Comparison of ENCODE assay signal across 9 mouse cellular contexts in genomic region chr1:190172311-190172978, GRCm38 (mm10). TPM values are rescaled to one million over a fixed set of nuclear protein-coding genes. Genes with fewer than 3 reads are reported as not detected.
DNase-seq lines count a peak whose midpoint lies in the region; ATAC-seq and TF ChIP-seq lines count a peak whose summit lies in the region.
"Had no signal": no experiment of that assay in that cellular context is flagged by ENCODE, and none has a peak within 500 bp of the region (broad histone marks: within the 10 kb centered on the region; RNA-seq: fewer than 3 reads in every experiment).

No protein-coding gene starts in this region.

- ATAC-seq in kidney, postnatal 0 days (replicated peaks; ENCODE audit: low FRiP score, low read depth): no peak
- ATAC-seq in forebrain, embryonic 13.5 days: no peak
- no peak for ATAC-seq in limb, embryonic 13.5 days (ENCODE audit: low FRiP score, low read depth)
- no peak for ATAC-seq in stomach, embryonic 14.5 days (ENCODE audit: insufficient number of reproducible peaks, insufficient read depth, low FRiP score, low read depth)

- DNase-seq in kidney, postnatal 0 days (ENCODE audit: low spot score): no peak
- no peak for DNase-seq in kidney, adult 8-10 months
- DNase-seq in left cerebral cortex, adult 8-10 months (ENCODE audit: low spot score in 2 of 2): no peak
- no peak for DNase-seq in layer of hippocampus, postnatal 10 days (ENCODE audit: low spot score in 2 of 2)
- DNase-seq in urinary bladder, postnatal 10 days (ENCODE audit: low spot score): no peak
- DNase-seq: kidney, postnatal 14 days had no signal

- peaks cover 28% of the 10 kb centered on the region; the same call in 1 of the 2 replicates for H3K4me1 ChIP-seq in kidney, postnatal 0 days (replicated peaks; ENCODE audit: insufficient read depth, low read length)
- H3K4me1 ChIP-seq in forebrain, embryonic 13.5 days: peaks cover 68% of the 10 kb centered on the region
- peaks cover 52% of the 10 kb centered on the region for H3K4me1 ChIP-seq in limb, embryonic 13.5 days
- H3K4me1 ChIP-seq in stomach, embryonic 14.5 days (ENCODE audit: control insufficient read depth, insufficient read depth, low read length): peaks cover 14% of the 10 kb centered on the region

- H3K4me2 ChIP-seq in kidney, postnatal 0 days (ENCODE audit: low read length): peak overlapping the region; percentile 23; the same call in 1 of the 2 replicates
- H3K4me2 ChIP-seq in forebrain, embryonic 13.5 days: peak overlapping the region; percentile 87
- H3K4me2 ChIP-seq in limb, embryonic 13.5 days (replicated peaks): peak overlapping the region; percentile 50
- H3K4me2 ChIP-seq in stomach, embryonic 14.5 days (replicated peaks; ENCODE audit: low read depth, low read length): peak overlapping the region; percentile 12; the same call in 1 of the 2 replicates

- no peak overlapping the region for H3K9ac ChIP-seq in kidney, postnatal 0 days (ENCODE audit: low read depth, low read length)
- H3K9ac ChIP-seq in forebrain, embryonic 13.5 days: 0 out of 2 replicates have a peak overlapping the region, but pooled peaks have one; percentile 43
- H3K9ac ChIP-seq in limb, embryonic 13.5 days: peak overlapping the region; percentile 19; the same call in 1 of the 2 replicates
- no peak overlapping the region for H3K9ac ChIP-seq in stomach, embryonic 14.5 days (replicated peaks; ENCODE audit: low read depth, low read length)

- no peak for TF ChIP-seq CTCF in kidney, postnatal 0 days (IDR thresholded peaks at IDR 0.05; ENCODE audit: low read depth)

- WGBS in kidney, postnatal 0 days: 4% methylated on average over 32 of the region's 32 CpGs
- 1% methylated on average over 32 of the region's 32 CpGs for WGBS in forebrain, embryonic 13.5 days
- 2% methylated on average over 32 of the region's 32 CpGs for WGBS in limb, embryonic 13.5 days
- 2% methylated on average over 32 of the region's 32 CpGs for WGBS in stomach, embryonic 14.5 days

- H3K27me3 ChIP-seq in kidney, postnatal 0 days (ENCODE audit: insufficient read depth, low read length): peaks cover 53% of the 10 kb centered on the region
- H3K27me3 ChIP-seq in forebrain, embryonic 13.5 days: peaks cover 81% of the 10 kb centered on the region
- H3K27me3 ChIP-seq in limb, embryonic 13.5 days: peaks cover 95% of the 10 kb centered on the region
- peaks cover 17% of the 10 kb centered on the region for H3K27me3 ChIP-seq in stomach, embryonic 14.5 days (ENCODE audit: control insufficient read depth, insufficient read depth, low read length)

- H3K36me3 ChIP-seq in kidney, postnatal 0 days (ENCODE audit: insufficient read depth, low read length): no peaks in the 10 kb centered on the region
- H3K36me3 ChIP-seq in forebrain, embryonic 13.5 days (ENCODE audit: poor library complexity, severe bottlenecking): no peaks in the 10 kb centered on the region
- H3K36me3 ChIP-seq in limb, embryonic 13.5 days: no peaks in the 10 kb centered on the region
- H3K36me3 ChIP-seq in stomach, embryonic 14.5 days (ENCODE audit: control insufficient read depth, insufficient read depth, low read length): no peaks in the 10 kb centered on the region

- H3K27ac ChIP-seq in kidney, postnatal 0 days: no peak overlapping the region
- H3K27ac ChIP-seq in forebrain, embryonic 13.5 days: no peak overlapping the region
- H3K27ac ChIP-seq in limb, embryonic 13.5 days: no peak overlapping the region
- H3K27ac ChIP-seq in stomach, embryonic 14.5 days (ENCODE audit: low read length): no peak overlapping the region

- peak overlapping the region; percentile 9; the same call in 1 of the 2 replicates for H3K4me3 ChIP-seq in kidney, postnatal 0 days (replicated peaks; ENCODE audit: low read depth, low read length)
- H3K4me3 ChIP-seq in forebrain, embryonic 13.5 days: peak overlapping the region; percentile 65
- H3K4me3 ChIP-seq in limb, embryonic 13.5 days: peak overlapping the region; percentile 17
- H3K4me3 ChIP-seq in stomach, embryonic 14.5 days (ENCODE audit: low read depth, low read length): peak overlapping the region; percentile 5; the same call in 1 of the 2 replicates

- H3K9me3 ChIP-seq in kidney, postnatal 0 days (replicated peaks; ENCODE audit: low read length): no peaks in the 10 kb centered on the region
- no peaks in the 10 kb centered on the region for H3K9me3 ChIP-seq in forebrain, embryonic 13.5 days (replicated peaks)
- H3K9me3 ChIP-seq in limb, embryonic 13.5 days: no peaks in the 10 kb centered on the region
- H3K9me3 ChIP-seq in stomach, embryonic 14.5 days (ENCODE audit: control insufficient read depth, low read depth, low read length): no peaks in the 10 kb centered on the region

RNA-seq across cellular contexts. Expression of gene Prox1, which starts 1.9 kb away (rescaled TPM):
- polyA plus RNA-seq in kidney, postnatal 0 days (2015; fragmentation: Nextera tagmentation; extraction: Ambion mirVana): 1.3 and 1.5 TPM in 2 replicates
- polyA plus RNA-seq in forebrain, embryonic 13.5 days (2015; fragmentation: Nextera tagmentation; extraction: Ambion mirVana): 10.9 and 12.1 TPM in 2 replicates
- 3.2 and 3.7 TPM in 2 replicates for polyA plus RNA-seq in limb, embryonic 13.5 days (2015; fragmentation: Nextera tagmentation; extraction: Ambion mirVana)
- polyA plus RNA-seq in stomach, embryonic 14.5 days (2014; fragmentation: Nextera tagmentation; extraction: Ambion mirVana): 1.3 and 2.0 TPM in 2 replicates
- total RNA-seq in left cerebral cortex, adult 8-10 months (2022): 10 to 100 TPM in 3 of 4 experiments, 1 to 10 TPM in 1; 9.5 to 12.4 (median 10.9) TPM
- total RNA-seq in layer of hippocampus, postnatal 10 days (2021): 100 to 1,000 TPM in 1 of 2 experiments, 10 to 100 TPM in 1; 91.1 to 106 TPM

Comparison
In these comparisons a context has a peak if more than half of its experiments do, and no peak if none do; other contexts are left out.
1. H3K4me2 ChIP-seq: peak in every context shown above with its lines; median percentile 87 in forebrain, embryonic 13.5 days; 50 in limb, embryonic 13.5 days; 23 in kidney, postnatal 0 days; 12 in stomach, embryonic 14.5 days.
2. H3K4me3 ChIP-seq: peak in every context shown above with its lines; median percentile 65 in forebrain, embryonic 13.5 days; 17 in limb, embryonic 13.5 days; 9 in kidney, postnatal 0 days; 5 in stomach, embryonic 14.5 days.
3. H3K9ac ChIP-seq: peak in forebrain, embryonic 13.5 days (single experiment) and limb, embryonic 13.5 days (single experiment); none in kidney, postnatal 0 days (single experiment) and stomach, embryonic 14.5 days (single experiment).